Comparison of ENCODE assay signal across 8 mouse cellular contexts in genomic region chr1:75382356-75383071, GRCm38 (mm10). TPM values are rescaled to one million over a fixed set of nuclear protein-coding genes. Genes with fewer than 3 reads are reported as not detected.
A peak's percentile ranks its signal among the peaks of the same experiment; 100 is the strongest.
DNase-seq lines count a peak whose midpoint lies in the region; ATAC-seq lines count a peak whose summit lies in the region.

No protein-coding gene starts in this region.

- peaks cover 47% of the 10 kb centered on the region for H3K4me1 ChIP-seq in hindbrain, embryonic 14.5 days (replicated peaks; ENCODE audit: control insufficient read depth, insufficient read depth, low read length)
- peaks cover 8% of the 10 kb centered on the region for H3K4me1 ChIP-seq in liver, embryonic 12.5 days
- H3K4me1 ChIP-seq in stomach, embryonic 16.5 days (ENCODE audit: control insufficient read depth, insufficient read depth, low read length) = peaks cover 18% of the 10 kb centered on the region

- H3K4me3 ChIP-seq in hindbrain, embryonic 14.5 days (replicated peaks; ENCODE audit: low read length) = peak overlapping the region; percentile 82
- peak overlapping the region; percentile 48 for H3K4me3 ChIP-seq in liver, embryonic 12.5 days
- peak overlapping the region; percentile 65 for H3K4me3 ChIP-seq in stomach, embryonic 16.5 days (replicated peaks; ENCODE audit: low read length)

- H3K9me3 ChIP-seq in hindbrain, embryonic 14.5 days (ENCODE audit: control insufficient read depth, low read length) = no peaks in the 10 kb centered on the region
- H3K9me3 ChIP-seq in liver, embryonic 12.5 days (replicated peaks) = no peaks in the 10 kb centered on the region
- no peaks in the 10 kb centered on the region for H3K9me3 ChIP-seq in stomach, embryonic 16.5 days (replicated peaks; ENCODE audit: control insufficient read depth, low read length)

- under 1% methylated on average over 28 of the region's 28 CpGs for WGBS in hindbrain, embryonic 14.5 days
- 2% methylated on average over 27 of the region's 28 CpGs for WGBS in liver, embryonic 12.5 days (ENCODE audit: insufficient replicate concordance)
- 3% methylated on average over 27 of the region's 28 CpGs for WGBS in stomach, embryonic 16.5 days

- H3K9ac ChIP-seq in hindbrain, embryonic 14.5 days = peak overlapping the region; percentile 90
- H3K9ac ChIP-seq in liver, embryonic 12.5 days = 0 out of 2 replicates have a peak overlapping the region, but pooled peaks have one; percentile 14
- H3K9ac ChIP-seq in stomach, embryonic 16.5 days (ENCODE audit: low read length) = peak overlapping the region; percentile 80

- no peaks in the 10 kb centered on the region for H3K36me3 ChIP-seq in hindbrain, embryonic 14.5 days (replicated peaks; ENCODE audit: control insufficient read depth, insufficient read depth)
- no peaks in the 10 kb centered on the region for H3K36me3 ChIP-seq in liver, embryonic 12.5 days
- H3K36me3 ChIP-seq in stomach, embryonic 16.5 days (ENCODE audit: control insufficient read depth, insufficient read depth, low read length) = no peaks in the 10 kb centered on the region

- peak; percentile 26 for DNase-seq in right cerebral cortex, postnatal 14 days
- DNase-seq in right cerebral cortex, postnatal 10 days (ENCODE audit: low spot score in 2 of 2) = no peak
- peak; percentile 57 for DNase-seq in embryo, embryonic 10 days (ENCODE audit: low spot score)
- peak; percentile 41 for DNase-seq in hindbrain, embryonic 14.5 days (ENCODE audit: low spot score)
- DNase-seq in spleen, postnatal 36 days (ENCODE audit: low spot score in 2 of 2) = no peak
- no peak for DNase-seq in adrenal gland, postnatal 10 days

- ATAC-seq in hindbrain, embryonic 14.5 days (ENCODE audit: low FRiP score) = peak; percentile 7; the same call in 1 of the 2 replicates
- ATAC-seq in liver, embryonic 12.5 days = no peak
- peak; percentile 31; the same call in 1 of the 2 replicates for ATAC-seq in stomach, embryonic 16.5 days (ENCODE audit: insufficient read depth, low FRiP score)

- peak overlapping the region; percentile 96 for H3K4me2 ChIP-seq in hindbrain, embryonic 14.5 days (replicated peaks)
- H3K4me2 ChIP-seq in liver, embryonic 12.5 days = peak overlapping the region; percentile 67
- peak overlapping the region; percentile 91 for H3K4me2 ChIP-seq in stomach, embryonic 16.5 days (ENCODE audit: low read depth, low read length)

- peak overlapping the region; percentile 85 for H3K27ac ChIP-seq in hindbrain, embryonic 14.5 days
- no peak overlapping the region for H3K27ac ChIP-seq in liver, embryonic 12.5 days
- peak overlapping the region; percentile 78 for H3K27ac ChIP-seq in stomach, embryonic 16.5 days (ENCODE audit: low read length)

- peaks cover 16% of the 10 kb centered on the region for H3K27me3 ChIP-seq in hindbrain, embryonic 14.5 days (ENCODE audit: control insufficient read depth, insufficient read depth, low read length)
- H3K27me3 ChIP-seq in liver, embryonic 12.5 days (replicated peaks) = peaks cover 99% of the 10 kb centered on the region
- H3K27me3 ChIP-seq in stomach, embryonic 16.5 days (ENCODE audit: control insufficient read depth, insufficient read depth, low read length) = peaks cover 9% of the 10 kb centered on the region

RNA-seq across cellular contexts. Expression of gene Speg, which starts 7.4 kb away (rescaled TPM):
- polyA plus RNA-seq in hindbrain, embryonic 14.5 days (2014; fragmentation: Nextera tagmentation; extraction: Ambion mirVana) = 18.0 and 22.9 TPM in 2 replicates
- 11.4 and 14.3 TPM in 2 replicates for polyA plus RNA-seq in liver, embryonic 12.5 days (2016; fragmentation: Nextera tagmentation; extraction: Ambion mirVana)
- 41.1 and 41.2 TPM in 2 replicates for polyA plus RNA-seq in stomach, embryonic 16.5 days (2015; fragmentation: Nextera tagmentation; extraction: Ambion mirVana)
- 10 to 100 TPM; 12.8 to 30.6 TPM for total RNA-seq in adrenal gland, postnatal 10 days (2021)

RNA-seq across cellular contexts. Expression of gene Des, which starts 22.4 kb away (rescaled TPM):
- polyA plus RNA-seq in hindbrain, embryonic 14.5 days (2014; fragmentation: Nextera tagmentation; extraction: Ambion mirVana) = 1.0 and 1.7 TPM in 2 replicates
- 6.9 and 7.4 TPM in 2 replicates for polyA plus RNA-seq in liver, embryonic 12.5 days (2016; fragmentation: Nextera tagmentation; extraction: Ambion mirVana)
- polyA plus RNA-seq in stomach, embryonic 16.5 days (2015; fragmentation: Nextera tagmentation; extraction: Ambion mirVana) = 166 and 194 TPM in 2 replicates
- total RNA-seq in adrenal gland, postnatal 10 days (2021) = 100 to 1,000 TPM in 1 of 2 experiments, 10 to 100 TPM in 1; 62.7 to 208 TPM

RNA-seq across cellular contexts. Expression of gene Gmppa, which starts 53.2 kb away (rescaled TPM):
- polyA plus RNA-seq in hindbrain, embryonic 14.5 days (2014; fragmentation: Nextera tagmentation; extraction: Ambion mirVana) = 53.1 and 65.0 TPM in 2 replicates
- 44.0 and 47.9 TPM in 2 replicates for polyA plus RNA-seq in liver, embryonic 12.5 days (2016; fragmentation: Nextera tagmentation; extraction: Ambion mirVana)
- 104 and 127 TPM in 2 replicates for polyA plus RNA-seq in stomach, embryonic 16.5 days (2015; fragmentation: Nextera tagmentation; extraction: Ambion mirVana)
- total RNA-seq in adrenal gland, postnatal 10 days (2021) = 10 to 100 TPM; 58.6 to 61.8 TPM

Comparison
In these comparisons a context has a peak if more than half of its experiments do, and no peak if none do; other contexts are left out.
1. DNase-seq: peak in right cerebral cortex, postnatal 14 days (single experiment), embryo, embryonic 10 days (single experiment) and hindbrain, embryonic 14.5 days (single experiment); none in right cerebral cortex, postnatal 10 days (0 of 2), spleen, postnatal 36 days (0 of 2) and adrenal gland, postnatal 10 days (single experiment).
2. H3K9ac ChIP-seq: peak in every context shown above with its lines; median percentile 90 in hindbrain, embryonic 14.5 days; 80 in stomach, embryonic 16.5 days; 14 in liver, embryonic 12.5 days.
3. RNA of gene Des, which starts 22.4 kb away (polyA plus RNA-seq): 166 to 194 TPM in stomach, embryonic 16.5 days; 6.9 to 7.4 TPM in liver, embryonic 12.5 days and 1.0 to 1.7 TPM in hindbrain, embryonic 14.5 days; every median in the first group is over 10 times any median in the second.
4. Peak in every context shown above with its lines, with median percentiles within 50 percentile points of each other: H3K4me2 ChIP-seq and H3K4me3 ChIP-seq.